Mouse (Mus musculus) midbrain, embryonic 16.5 days (tissue): ENCODE measurements around the gene Dcbld2. TPM values are rescaled to one million over a fixed set of nuclear protein-coding genes. Genes with fewer than 3 reads are reported as not detected.

Experiments used
- ATAC-seq: fragments of 200-750 bp; cut with Nextera tagmentation; 2 replicates; pipeline ENCODE4 v1.8.0; 2017; ENCODE audit warnings: moderate TSS enrichment
- H3K27ac ChIP-seq: fragments of 300-500 bp; sonication (generic); 2 replicates; pipeline ENCODE4 v1.5.1; 2014; ENCODE audit warnings: mild to moderate bottlenecking, low read length, mixed read lengths
- H3K27me3 ChIP-seq: fragments of 300-500 bp; sonication (generic); 2 replicates; pipeline ENCODE4 v1.6.1; 2014; ENCODE audit warnings: low read depth, low read length, mixed read lengths; ENCODE audit not compliant: control insufficient read depth, insufficient read depth
- H3K36me3 ChIP-seq: fragments of 300-500 bp; sonication (generic); 2 replicates; pipeline ENCODE4 v1.6.1; 2014; ENCODE audit warnings: mild to moderate bottlenecking, low read length, moderate library complexity, mixed read lengths; ENCODE audit not compliant: control insufficient read depth, insufficient read depth
- H3K4me1 ChIP-seq: fragments of 300-500 bp; sonication (generic); 2 replicates; pipeline ENCODE4 v1.6.1; 2014; ENCODE audit warnings: mild to moderate bottlenecking, low read length, mixed read lengths; ENCODE audit not compliant: control insufficient read depth, insufficient read depth
- H3K4me2 ChIP-seq: fragments of 300-500 bp; sonication (generic); 2 replicates; pipeline ENCODE4 v1.6.1; 2014; ENCODE audit warnings: mild to moderate bottlenecking, low read length, mixed read lengths
- H3K4me3 ChIP-seq: fragments of 300-500 bp; sonication (generic); 2 replicates; pipeline ENCODE4 v1.5.1; 2014; ENCODE audit warnings: low read depth, mild to moderate bottlenecking, low read length, moderate library complexity, mixed read lengths
- H3K9ac ChIP-seq: fragments of 300-500 bp; sonication (generic); 2 replicates; pipeline ENCODE4 v1.6.1; 2014; ENCODE audit warnings: low read depth, low read length, mixed read lengths
- H3K9me3 ChIP-seq: fragments of 300-500 bp; sonication (generic); replicated peaks from 2 replicates; pipeline ENCODE4 v1.6.1; 2014; ENCODE audit warnings: mild to moderate bottlenecking, low read length, mixed read lengths; ENCODE audit not compliant: control insufficient read depth, poor library complexity, severe bottlenecking
- WGBS: fragments of 180-500 bp; shearing (Covaris S2); extraction: QIAGEN DNeasy Blood & Tissue Kit; methylation state at CpG from one replicate; pipeline ENCODE4 v1.1.7; 2014; 5-methylcytosine and 5-hydroxymethylcytosine counted together
- polyA plus RNA-seq: library from polyadenylated mRNA; unstranded; fragments of >200 nt; fragmentation: Nextera tagmentation; extraction: Ambion mirVana; gene quantifications from 2 replicates; pipeline ENCODE4 v1.2.1, GENCODE M21; 2015

Gene Dcbld2
- polyA plus RNA-seq, 1 experiment from 2014 or later: 5.5 TPM

- H3K27ac ChIP-seq: no peak overlapping the region
- no peak for ATAC-seq
- H3K4me3 ChIP-seq: no peak overlapping the region
- no peaks in the 10 kb centered on the region for H3K27me3 ChIP-seq
- WGBS: 91% methylated on average over 4 of the region's 4 CpGs
- no peaks in the 10 kb centered on the region for H3K36me3 ChIP-seq
- no peak overlapping the region for H3K9ac ChIP-seq
- no peak overlapping the region for H3K4me2 ChIP-seq
- no peaks in the 10 kb centered on the region for H3K4me1 ChIP-seq
- no peaks in the 10 kb centered on the region for H3K9me3 ChIP-seq
Measured at GRCm38 (mm10) chr16:58470841-58471240, 62.6 kb downstream of the Dcbld2 start.

- no peak for ATAC-seq
- Histone ChIP-seq H3K9me3 (no peaks in the 10 kb centered on the region), H3K4me3 (no peak overlapping the region), H3K27ac (no peak overlapping the region), H3K4me2 (no peak overlapping the region), H3K4me1 (no peaks in the 10 kb centered on the region), H3K27me3 (no peaks in the 10 kb centered on the region), H3K36me3 (0 out of 2 replicates have a peak, but pooled peaks cover 3% of the 10 kb centered on the region), H3K9ac (no peak overlapping the region)
- 53% methylated on average over 3 of the region's 3 CpGs for WGBS
Measured at GRCm38 (mm10) chr16:58474875-58475274, 66.6 kb downstream of the Dcbld2 start.

- H3K9ac ChIP-seq: no peak overlapping the region
- WGBS: 84% methylated on average over 3 of the region's 3 CpGs
- H3K27me3 ChIP-seq: no peaks in the 10 kb centered on the region
- H3K27ac ChIP-seq: no peak overlapping the region
- no peak overlapping the region for H3K4me2 ChIP-seq
- no peak for ATAC-seq
- H3K36me3 ChIP-seq: 0 out of 2 replicates have a peak, but pooled peaks cover 3% of the 10 kb centered on the region
- no peaks in the 10 kb centered on the region for H3K4me1 ChIP-seq
- H3K4me3 ChIP-seq: no peak overlapping the region
- no peaks in the 10 kb centered on the region for H3K9me3 ChIP-seq
Measured at GRCm38 (mm10) chr16:58475544-58476154, 67.4 kb downstream of the Dcbld2 start.

GRCm38 (mm10) chr16:58476363-58476762 is 68.1 kb downstream of the Dcbld2 start:
- Histone ChIP-seq H3K27ac (no peak overlapping the region), H3K9ac (no peak overlapping the region), H3K4me3 (no peak overlapping the region), H3K4me2 (no peak overlapping the region), H3K36me3 (0 out of 2 replicates have a peak, but pooled peaks cover 3% of the 10 kb centered on the region), H3K27me3 (no peaks in the 10 kb centered on the region), H3K9me3 (no peaks in the 10 kb centered on the region), H3K4me1 (no peaks in the 10 kb centered on the region)
- 79% methylated on average over 2 of the region's 2 CpGs for WGBS
- no peak for ATAC-seq

GRCm38 (mm10) chr16:58479898-58480448 is 71.7 kb downstream of the Dcbld2 start:
- Histone ChIP-seq H3K4me1 (no peaks in the 10 kb centered on the region), H3K27me3 (no peaks in the 10 kb centered on the region), H3K9ac (no peak overlapping the region), H3K27ac (no peak overlapping the region), H3K4me2 (no peak overlapping the region), H3K36me3 (0 out of 2 replicates have a peak, but pooled peaks cover 3% of the 10 kb centered on the region), H3K4me3 (no peak overlapping the region), H3K9me3 (no peaks in the 10 kb centered on the region)
- WGBS: 82% methylated on average over 4 of the region's 4 CpGs
- ATAC-seq: no peak

GRCm38 (mm10) chr16:58481219-58481905 is 73.1 kb downstream of the Dcbld2 start:
- WGBS: 88% methylated on average over 9 of the region's 9 CpGs
- no peak for ATAC-seq
- no peak overlapping the region for H3K4me3 ChIP-seq
- H3K9ac ChIP-seq: no peak overlapping the region
- H3K27me3 ChIP-seq: no peaks in the 10 kb centered on the region
- no peak overlapping the region for H3K4me2 ChIP-seq
- H3K27ac ChIP-seq: no peak overlapping the region
- H3K9me3 ChIP-seq: no peaks in the 10 kb centered on the region
- H3K4me1 ChIP-seq: no peaks in the 10 kb centered on the region
- H3K36me3 ChIP-seq: 0 out of 2 replicates have a peak, but pooled peaks cover 3% of the 10 kb centered on the region

GRCm38 (mm10) chr16:58481906-58482270 is 73.6 kb downstream of the Dcbld2 start:
- WGBS: 79% methylated on average over 5 of the region's 5 CpGs
- Histone ChIP-seq H3K4me1 (no peaks in the 10 kb centered on the region), H3K36me3 (0 out of 2 replicates have a peak, but pooled peaks cover 3% of the 10 kb centered on the region), H3K27ac (no peak overlapping the region), H3K9ac (no peak overlapping the region), H3K27me3 (no peaks in the 10 kb centered on the region), H3K9me3 (no peaks in the 10 kb centered on the region), H3K4me2 (no peak overlapping the region), H3K4me3 (no peak overlapping the region)
- ATAC-seq: no peak

GRCm38 (mm10) chr16:58482296-58482695 is 74.1 kb downstream of the Dcbld2 start:
- no peaks in the 10 kb centered on the region for H3K9me3 ChIP-seq
- 0 out of 2 replicates have a peak, but pooled peaks cover 3% of the 10 kb centered on the region for H3K36me3 ChIP-seq
- H3K4me3 ChIP-seq: no peak overlapping the region
- H3K27ac ChIP-seq: no peak overlapping the region
- no peaks in the 10 kb centered on the region for H3K27me3 ChIP-seq
- 64% methylated on average over 3 of the region's 3 CpGs for WGBS
- no peaks in the 10 kb centered on the region for H3K4me1 ChIP-seq
- no peak overlapping the region for H3K4me2 ChIP-seq
- H3K9ac ChIP-seq: no peak overlapping the region
- no peak for ATAC-seq

GRCm38 (mm10) chr16:58487861-58488260 is 79.6 kb downstream of the Dcbld2 start:
- WGBS: 91% methylated on average over 6 of the region's 6 CpGs
- Histone ChIP-seq H3K4me3 (no peak overlapping the region), H3K9me3 (no peaks in the 10 kb centered on the region), H3K4me1 (no peaks in the 10 kb centered on the region), H3K36me3 (no peaks in the 10 kb centered on the region), H3K9ac (no peak overlapping the region), H3K27ac (no peak overlapping the region), H3K4me2 (no peak overlapping the region), H3K27me3 (no peaks in the 10 kb centered on the region)
- no peak for ATAC-seq
